Mouse (Mus musculus) lung, embryonic 14.5 days (tissue): Measurements from ENCODE around the gene Tpgs1. TPM values are rescaled to one million over a fixed set of nuclear protein-coding genes. Genes with fewer than 3 reads are reported as not detected.

Experiments
- ATAC-seq: fragments of 200-750 bp; cut with Nextera tagmentation; 2 replicates; pipeline ENCODE4 v1.8.0; 2017; ENCODE audit warnings: mild to moderate bottlenecking, moderate TSS enrichment, moderate library complexity; ENCODE audit not compliant: insufficient read depth
- DNase-seq: peaks from one replicate; pipeline ENCODE4 v3.0.0-alpha.2; 2015
- H3K27ac ChIP-seq: fragments of 300-500 bp; sonication (generic); 2 replicates; pipeline ENCODE4 v1.5.1; 2014; ENCODE audit warnings: low read depth, mild to moderate bottlenecking, moderate library complexity
- H3K27me3 ChIP-seq: fragments of 300-500 bp; sonication (generic); 2 replicates; pipeline ENCODE4 v1.6.1; 2014; ENCODE audit warnings: low read length, control low read depth; ENCODE audit not compliant: insufficient read depth
- H3K36me3 ChIP-seq: fragments of 300-500 bp; sonication (generic); 2 replicates; pipeline ENCODE4 v1.6.1; 2014; ENCODE audit warnings: control low read depth; ENCODE audit not compliant: insufficient read depth
- H3K4me1 ChIP-seq: fragments of 300-500 bp; sonication (generic); 2 replicates; pipeline ENCODE4 v1.6.1; 2014; ENCODE audit warnings: antibody characterized with exemption, control low read depth; ENCODE audit not compliant: insufficient read depth
- H3K4me2 ChIP-seq: fragments of 300-500 bp; sonication (generic); 2 replicates; pipeline ENCODE4 v1.6.1; 2014; ENCODE audit warnings: mild to moderate bottlenecking
- H3K4me3 ChIP-seq: fragments of 300-500 bp; sonication (generic); 2 replicates; pipeline ENCODE4 v1.5.1; 2014; ENCODE audit warnings: low read depth, low read length
- H3K9ac ChIP-seq: fragments of 300-500 bp; sonication (generic); 2 replicates; pipeline ENCODE4 v1.6.1; 2014
- H3K9me3 ChIP-seq: fragments of 300-500 bp; sonication (generic); 2 replicates; pipeline ENCODE4 v1.6.1; 2016; ENCODE audit warnings: low read depth, low read length, control low read depth
- CTCF ChIP-seq: IDR thresholded peaks from 2 replicates; pipeline ENCODE4 v1.5.1; 2016; ENCODE audit warnings: antibody characterized with exemption, low read depth
- WGBS: fragments of 180-500 bp; shearing (Covaris S2); extraction: QIAGEN DNeasy Blood & Tissue Kit; methylation state at CpG from one replicate; pipeline ENCODE4 v1.1.7; 2014; 5-methylcytosine and 5-hydroxymethylcytosine counted together
- polyA plus RNA-seq: library from polyadenylated mRNA; unstranded; fragments of >200 nt; fragmentation: Nextera tagmentation; extraction: Ambion mirVana; gene quantifications from 2 replicates; pipeline ENCODE4 v1.2.1, GENCODE M21; 2014

The Tpgs1 gene
- polyA plus RNA-seq, result 56.4 and 62.4 TPM in 2 replicates

DNA sequence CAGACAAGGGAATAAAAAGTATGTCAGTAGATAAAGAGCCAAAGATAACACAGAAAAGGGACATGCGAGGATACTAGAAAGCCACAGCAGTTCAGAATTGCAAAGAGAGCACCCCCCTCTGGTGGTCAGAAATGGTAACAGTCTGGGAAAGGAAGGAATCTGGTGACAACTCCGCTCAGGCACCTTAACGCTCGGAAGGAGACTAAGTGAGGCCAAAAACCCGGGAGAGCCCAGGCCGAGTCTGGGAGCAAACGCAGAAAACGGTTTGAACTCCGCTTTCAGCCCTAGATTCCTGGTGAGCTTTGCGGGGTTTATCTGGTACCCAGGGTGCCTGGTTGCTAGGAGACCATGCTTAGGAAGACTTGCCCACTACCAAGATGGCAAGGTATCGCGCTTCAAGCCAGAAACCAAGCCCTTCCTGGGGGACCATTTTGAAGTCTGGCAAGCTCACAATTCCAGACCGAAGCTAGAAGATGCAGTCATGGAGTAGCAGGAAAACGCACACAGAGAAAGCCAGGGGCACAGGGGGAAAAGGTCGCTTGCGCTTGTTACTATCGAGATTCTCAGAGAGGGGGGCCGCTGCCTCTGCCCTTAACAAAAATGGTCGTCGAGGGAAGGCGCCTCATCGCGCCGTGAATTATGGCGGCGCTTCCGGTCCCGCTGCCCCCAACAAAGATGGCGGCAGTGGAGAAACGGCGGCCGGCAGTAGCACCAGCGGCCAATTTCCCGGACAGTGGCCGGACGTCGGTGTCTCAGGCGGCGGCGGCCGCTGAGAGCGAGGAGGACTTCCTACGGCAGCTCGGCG, at the start of gene Tpgs1:
TSS of gene Tpgs1 (plus strand) at position 599 of the 805 bp plus-strand sequence.
- peaks cover 9% of the 10 kb centered on the region for H3K4me1 ChIP-seq
- H3K27ac ChIP-seq, result peak within 1 kb of the TSS; percentile 93
- H3K36me3 ChIP-seq, result no peaks in the 10 kb centered on the region
- DNase-seq (peak; percentile 95), ATAC-seq (peak; percentile 82)
- H3K4me3 ChIP-seq, result peak within 1 kb of the TSS; percentile 97
- peak; percentile 88 for TF ChIP-seq CTCF
- H3K9me3 ChIP-seq, result no peaks in the 10 kb centered on the region
- H3K4me2 ChIP-seq, result peak within 1 kb of the TSS; percentile 96
- H3K9ac ChIP-seq, result peak within 1 kb of the TSS; percentile 78
- no peaks in the 10 kb centered on the region for H3K27me3 ChIP-seq
- WGBS, result under 1% methylated on average over 45 of the region's 45 CpGs

- 59% methylated on average over 12 of the region's 12 CpGs for WGBS
- ATAC-seq (no peak), DNase-seq (no peak)
- no peak overlapping the region for H3K4me3 ChIP-seq
- no peaks in the 10 kb centered on the region for H3K4me1 ChIP-seq
- no peak overlapping the region for H3K9ac ChIP-seq
- no peak overlapping the region for H3K4me2 ChIP-seq
- H3K27ac ChIP-seq, result no peak overlapping the region
- H3K36me3 ChIP-seq, result no peaks in the 10 kb centered on the region
- no peaks in the 10 kb centered on the region for H3K9me3 ChIP-seq
- no peak for TF ChIP-seq CTCF
- no peaks in the 10 kb centered on the region for H3K27me3 ChIP-seq
Measured at GRCm38 (mm10) chr10:79623950-79624349, 45.2 kb upstream of the Tpgs1 start.

DNA sequence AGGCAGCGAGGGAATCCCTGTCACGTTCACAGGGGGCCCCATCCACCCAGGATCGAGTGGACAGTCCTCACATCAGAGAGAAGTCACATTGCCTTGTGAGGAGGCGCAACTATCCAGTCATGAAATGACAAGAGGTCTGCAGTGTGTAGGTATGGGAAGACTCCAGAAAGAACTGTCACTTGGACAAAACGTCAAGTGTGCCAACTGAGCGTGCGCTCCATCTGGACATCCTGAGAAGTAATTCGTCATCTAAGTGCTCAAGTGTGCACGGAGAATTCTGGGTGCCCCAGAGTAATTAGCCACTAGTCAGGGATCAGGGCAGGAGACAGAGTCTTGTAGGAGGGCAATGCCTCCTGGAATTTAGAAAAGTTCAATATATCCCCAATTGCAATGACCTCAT, 43.8 kb upstream of the Tpgs1 start:
- no peak for TF ChIP-seq CTCF
- no peaks in the 10 kb centered on the region for H3K4me1 ChIP-seq
- no peaks in the 10 kb centered on the region for H3K9me3 ChIP-seq
- H3K27me3 ChIP-seq, result no peaks in the 10 kb centered on the region
- no peak overlapping the region for H3K9ac ChIP-seq
- no peak overlapping the region for H3K27ac ChIP-seq
- no peak overlapping the region for H3K4me3 ChIP-seq
- no peaks in the 10 kb centered on the region for H3K36me3 ChIP-seq
- ATAC-seq, result no peak
- DNase-seq, result no peak
- 60% methylated on average over 9 of the region's 9 CpGs for WGBS
- no peak overlapping the region for H3K4me2 ChIP-seq

DNA sequence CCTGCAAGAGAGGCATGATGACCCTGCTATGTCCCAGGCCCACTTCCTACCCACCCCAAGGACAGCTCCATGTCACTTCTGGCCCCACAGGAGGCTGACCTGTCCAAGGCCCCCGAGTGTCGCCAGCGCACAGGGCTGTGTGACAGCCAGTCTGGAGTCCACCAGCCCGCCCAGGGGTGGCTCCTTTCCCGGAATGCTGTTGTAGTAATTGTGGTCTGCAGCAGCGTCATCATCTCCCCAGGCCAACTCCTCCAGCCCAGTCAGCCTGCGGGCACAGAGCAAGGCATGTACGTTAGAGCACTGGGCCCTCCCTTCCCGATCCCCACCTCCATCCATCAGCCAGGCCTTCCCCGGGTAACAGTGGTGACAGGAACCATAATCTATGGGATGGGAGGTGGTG, 43.0 kb upstream of the Tpgs1 start:
- H3K9me3 ChIP-seq, result no peaks in the 10 kb centered on the region
- no peaks in the 10 kb centered on the region for H3K27me3 ChIP-seq
- 69% methylated on average over 10 of the region's 10 CpGs for WGBS
- no peak for DNase-seq
- no peaks in the 10 kb centered on the region for H3K36me3 ChIP-seq
- H3K9ac ChIP-seq, result no peak overlapping the region
- H3K4me1 ChIP-seq, result no peaks in the 10 kb centered on the region
- H3K4me3 ChIP-seq, result no peak overlapping the region
- no peak overlapping the region for H3K27ac ChIP-seq
- H3K4me2 ChIP-seq, result no peak overlapping the region
- no peak for TF ChIP-seq CTCF
- ATAC-seq, result no peak

- Histone ChIP-seq H3K4me1 (no peaks in the 10 kb centered on the region), H3K4me2 (no peak overlapping the region), H3K9ac (no peak overlapping the region), H3K27ac (no peak overlapping the region), H3K27me3 (no peaks in the 10 kb centered on the region), H3K36me3 (no peaks in the 10 kb centered on the region), H3K4me3 (no peak overlapping the region), H3K9me3 (no peaks in the 10 kb centered on the region)
- DNase-seq (no peak), ATAC-seq (no peak)
- TF ChIP-seq CTCF, result no peak
- 84% methylated on average over 5 of the region's 5 CpGs for WGBS
Measured at GRCm38 (mm10) chr10:79628377-79628776, 40.8 kb upstream of the Tpgs1 start.

GRCm38 (mm10) chr10:79631432-79631831, 37.7 kb upstream of the Tpgs1 start:
- Histone ChIP-seq H3K27me3 (no peaks in the 10 kb centered on the region), H3K9ac (no peak overlapping the region), H3K36me3 (no peaks in the 10 kb centered on the region), H3K4me1 (no peaks in the 10 kb centered on the region), H3K4me2 (no peak overlapping the region), H3K27ac (no peak overlapping the region), H3K4me3 (no peak overlapping the region), H3K9me3 (no peaks in the 10 kb centered on the region)
- WGBS, result 84% methylated on average over 4 of the region's 4 CpGs
- no peak for TF ChIP-seq CTCF
- DNase-seq (no peak), ATAC-seq (no peak)

GRCm38 (mm10) chr10:79633006-79633777, 36.0 kb upstream of the Tpgs1 start:
- Histone ChIP-seq H3K9ac (no peak overlapping the region), H3K4me2 (no peak overlapping the region), H3K4me3 (no peak overlapping the region), H3K27me3 (peaks cover 11% of the 10 kb centered on the region; the same call in 1 of the 2 replicates), H3K36me3 (no peaks in the 10 kb centered on the region), H3K4me1 (no peaks in the 10 kb centered on the region), H3K9me3 (no peaks in the 10 kb centered on the region), H3K27ac (no peak overlapping the region)
- no peak for TF ChIP-seq CTCF
- DNase-seq (no peak), ATAC-seq (no peak)
- 75% methylated on average over 17 of the region's 17 CpGs for WGBS
